Mouse (Mus musculus): ENCODE measurements around the gene Parp14. TPM values are rescaled to one million over a fixed set of nuclear protein-coding genes. Genes with fewer than 3 reads are reported as not detected.

Parp14 gene
- 0.34 and 0.77 TPM in 2 replicates for polyA plus RNA-seq (2015; fragmentation: Nextera tagmentation; extraction: Ambion mirVana)

GRCm38 (mm10) chr16:35871048-35871851 lies at the start of gene Parp14:
TSS of gene Parp14 (minus strand) at chr16:35871544.
- ATAC-seq (ENCODE audit: low FRiP score, low read depth), result no peak

DNA sequence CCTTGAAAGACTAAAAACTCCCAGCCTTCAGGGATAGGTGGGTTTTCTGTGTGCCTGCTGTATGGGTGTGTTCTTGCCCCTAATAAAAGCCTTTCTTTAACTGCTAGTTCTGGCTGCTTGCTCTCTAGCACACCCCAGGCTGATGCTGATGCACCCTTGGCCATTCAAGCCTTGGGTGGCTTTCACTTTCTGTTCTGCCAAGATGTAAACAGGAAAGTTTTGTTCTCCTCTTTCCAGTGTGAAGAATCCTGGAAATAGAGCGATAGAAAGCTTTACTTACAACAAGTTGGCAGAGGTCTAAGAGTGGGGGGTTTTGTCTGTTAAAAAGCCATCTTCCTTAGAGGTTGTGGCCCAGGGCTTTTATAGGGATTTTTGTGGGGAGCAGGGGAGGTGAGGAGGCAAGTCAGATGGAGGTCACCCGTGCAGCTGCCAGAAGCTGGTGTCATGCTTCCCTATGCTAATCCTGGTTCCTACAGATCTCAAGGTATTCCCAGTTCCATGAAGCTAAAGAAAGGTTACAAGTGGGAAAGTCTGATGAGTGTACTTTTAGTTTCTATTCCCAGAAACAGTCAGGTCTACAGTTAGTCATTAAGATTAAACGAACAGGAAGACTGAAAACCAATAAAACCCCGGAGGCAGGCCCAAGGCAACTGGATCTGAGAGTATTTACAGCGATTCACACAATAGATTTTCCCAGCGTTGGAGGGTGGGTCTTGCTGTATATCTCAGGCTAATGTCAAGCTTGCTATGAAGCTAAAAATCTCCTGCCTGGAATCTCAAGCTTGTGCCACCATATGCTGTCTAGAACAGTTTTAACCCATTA lies 47.6 kb upstream of the Parp14 start:
- ATAC-seq (ENCODE audit: low FRiP score, low read depth), result no peak
- Histone ChIP-seq H3K4me2 (no peak overlapping the region), H3K36me3 (no peaks in the 10 kb centered on the region), H3K27me3 (no peaks in the 10 kb centered on the region), H3K9me3 (no peaks in the 10 kb centered on the region), H3K4me3 (no peak overlapping the region), H3K27ac (replicated peaks) (no peak overlapping the region), H3K9ac (no peak overlapping the region), H3K4me1 (replicated peaks) (no peaks in the 10 kb centered on the region)
- 84% methylated on average over 6 of the region's 6 CpGs for WGBS

More at GRCm38 (mm10) chr16:35871048-35871851, at the start of gene Parp14:
- H3K36me3 ChIP-seq, result no peaks in the 10 kb centered on the region
- peaks cover 12% of the 10 kb centered on the region for H3K4me1 ChIP-seq (replicated peaks)
- peak within 1 kb of the TSS; percentile 96 for H3K4me2 ChIP-seq
- no peak within 1 kb of the TSS for H3K27ac ChIP-seq (replicated peaks)
- H3K4me3 ChIP-seq, result peak within 1 kb of the TSS; percentile 49
- no peaks in the 10 kb centered on the region for H3K9me3 ChIP-seq
- peak within 1 kb of the TSS; percentile 47; the same call in 1 of the 2 replicates for H3K9ac ChIP-seq
- H3K27me3 ChIP-seq, result peaks cover 33% of the 10 kb centered on the region
- 2% methylated on average over 38 of the region's 38 CpGs for WGBS

DNA sequence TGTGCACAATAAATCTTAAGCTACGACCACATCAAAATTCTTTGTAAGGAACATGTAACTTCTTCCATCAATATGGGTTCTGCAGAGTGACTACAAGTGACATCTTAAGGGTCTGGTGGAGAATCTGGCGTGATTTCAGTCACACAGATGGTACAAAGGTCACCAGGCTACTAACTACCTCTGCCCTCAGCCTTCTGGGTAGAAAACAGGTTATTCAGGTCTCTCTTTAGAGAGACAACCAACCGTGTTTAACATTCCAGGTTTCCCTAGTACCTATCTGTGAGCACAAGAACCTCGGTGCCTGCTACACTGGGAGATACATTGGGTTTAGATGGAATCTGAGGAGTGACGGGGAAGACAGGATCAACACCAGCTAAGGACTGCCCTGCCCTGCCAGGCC lies 43.0 kb upstream of the Parp14 start:
- 82% methylated on average over 5 of the region's 5 CpGs for WGBS

GRCm38 (mm10) chr16:35913526-35913925 lies 42.2 kb upstream of the Parp14 start:
- Histone ChIP-seq H3K4me3 (no peak overlapping the region), H3K4me2 (no peak overlapping the region), H3K27ac (replicated peaks) (no peak overlapping the region), H3K9me3 (no peaks in the 10 kb centered on the region), H3K27me3 (no peaks in the 10 kb centered on the region), H3K9ac (no peak overlapping the region), H3K36me3 (no peaks in the 10 kb centered on the region), H3K4me1 (replicated peaks) (no peaks in the 10 kb centered on the region)
- 64% methylated on average over 1 of the region's 1 CpGs for WGBS
- no peak for ATAC-seq (ENCODE audit: low FRiP score, low read depth)

More for the DNA sequence above, 43.0 kb upstream of the Parp14 start:
- ATAC-seq (ENCODE audit: low FRiP score, low read depth), result no peak
- H3K27ac ChIP-seq (replicated peaks), result no peak overlapping the region
- no peaks in the 10 kb centered on the region for H3K4me1 ChIP-seq (replicated peaks)
- no peak overlapping the region for H3K4me2 ChIP-seq
- H3K27me3 ChIP-seq, result no peaks in the 10 kb centered on the region
- H3K36me3 ChIP-seq, result no peaks in the 10 kb centered on the region
- H3K9me3 ChIP-seq, result no peaks in the 10 kb centered on the region
- H3K4me3 ChIP-seq, result no peak overlapping the region
- no peak overlapping the region for H3K9ac ChIP-seq

- 80% methylated on average over 3 of the region's 3 CpGs for WGBS
These were observed 40.1 kb upstream of the Parp14 start for GRCm38 (mm10) chr16:35911449-35911848.

DNA sequence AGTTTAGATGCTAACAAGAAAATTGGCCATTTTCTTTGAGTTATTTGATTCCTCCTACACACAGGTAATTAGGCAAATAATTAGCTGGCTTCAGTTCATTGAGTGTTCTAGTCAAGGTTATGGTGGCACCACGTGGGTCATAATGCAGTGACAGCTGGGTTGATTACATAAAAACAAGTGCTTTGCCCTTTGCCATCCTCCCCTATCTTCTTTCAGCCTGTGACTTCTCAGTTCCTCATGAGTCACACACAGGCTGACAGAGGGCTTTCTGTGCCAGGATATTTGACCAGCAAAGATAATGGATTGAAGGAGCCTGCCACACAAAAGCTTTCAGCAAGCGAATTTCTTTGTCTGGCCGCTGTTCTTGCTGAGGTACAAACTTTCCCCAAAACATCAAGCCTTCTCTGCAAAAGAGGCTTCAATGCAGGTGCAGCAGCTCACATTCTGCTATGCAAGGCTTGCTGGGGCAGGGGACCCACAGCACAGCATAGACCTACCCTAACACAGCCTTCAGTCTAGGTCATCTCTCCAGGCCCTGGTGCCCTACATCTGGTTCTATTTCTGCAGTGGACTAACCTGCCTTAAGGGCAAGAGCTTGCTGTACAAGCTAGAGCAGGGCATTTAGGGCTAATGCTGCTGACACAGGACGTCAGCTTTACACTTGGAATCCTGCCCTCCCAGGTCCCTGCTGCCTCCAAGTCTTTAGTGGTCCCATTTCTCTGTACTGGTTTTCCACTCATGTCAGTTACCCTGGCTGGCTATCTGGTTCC lies 36.3 kb upstream of the Parp14 start:
- Histone ChIP-seq H3K4me3 (no peak overlapping the region), H3K36me3 (no peaks in the 10 kb centered on the region), H3K9ac (no peak overlapping the region), H3K27ac (replicated peaks) (no peak overlapping the region), H3K4me2 (no peak overlapping the region), H3K9me3 (no peaks in the 10 kb centered on the region), H3K27me3 (no peaks in the 10 kb centered on the region), H3K4me1 (replicated peaks) (no peaks in the 10 kb centered on the region)
- WGBS, result 48% methylated on average over 4 of the region's 4 CpGs
- no peak for ATAC-seq (ENCODE audit: low FRiP score, low read depth)

More at GRCm38 (mm10) chr16:35911449-35911848, 40.1 kb upstream of the Parp14 start:
- Histone ChIP-seq H3K9ac (no peak overlapping the region), H3K4me3 (no peak overlapping the region), H3K4me2 (no peak overlapping the region), H3K9me3 (no peaks in the 10 kb centered on the region), H3K4me1 (replicated peaks) (no peaks in the 10 kb centered on the region), H3K27me3 (no peaks in the 10 kb centered on the region), H3K27ac (replicated peaks) (no peak overlapping the region), H3K36me3 (no peaks in the 10 kb centered on the region)
- ATAC-seq (ENCODE audit: low FRiP score, low read depth), result no peak

DNA sequence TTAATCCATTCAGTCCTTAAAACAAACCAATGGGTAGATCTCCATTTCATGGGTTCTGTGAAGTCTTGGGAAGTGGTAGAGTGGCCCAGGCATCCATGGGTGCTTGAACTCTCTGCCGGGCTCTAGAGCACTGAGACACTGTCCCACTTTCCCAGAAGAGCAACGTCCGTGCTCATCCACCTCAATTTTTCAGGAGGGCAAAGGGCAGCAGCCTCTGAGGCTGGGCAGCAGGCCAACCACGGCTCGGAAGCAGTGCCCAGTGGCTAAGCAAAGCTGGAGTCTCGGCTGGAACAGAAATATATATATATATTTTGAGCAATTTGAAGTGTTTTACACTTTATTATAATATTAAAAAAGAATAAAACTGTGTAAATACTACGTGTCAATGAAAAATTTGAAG lies 35.5 kb upstream of the Parp14 start:
- WGBS, result 67% methylated on average over 7 of the region's 7 CpGs
- Histone ChIP-seq H3K4me3 (no peak overlapping the region), H3K4me1 (replicated peaks) (no peaks in the 10 kb centered on the region), H3K9ac (no peak overlapping the region), H3K4me2 (no peak overlapping the region), H3K9me3 (no peaks in the 10 kb centered on the region), H3K36me3 (no peaks in the 10 kb centered on the region), H3K27me3 (no peaks in the 10 kb centered on the region), H3K27ac (replicated peaks) (no peak overlapping the region)
- no peak for ATAC-seq (ENCODE audit: low FRiP score, low read depth)

- Histone ChIP-seq H3K9me3 (no peaks in the 10 kb centered on the region), H3K4me2 (no peak overlapping the region), H3K27me3 (no peaks in the 10 kb centered on the region), H3K27ac (replicated peaks) (no peak overlapping the region), H3K9ac (no peak overlapping the region), H3K36me3 (no peaks in the 10 kb centered on the region), H3K4me1 (replicated peaks) (no peaks in the 10 kb centered on the region), H3K4me3 (no peak overlapping the region)
- WGBS, result 81% methylated on average over 6 of the region's 6 CpGs
- no peak for ATAC-seq (ENCODE audit: low FRiP score, low read depth)
These were observed 34.6 kb upstream of the Parp14 start for GRCm38 (mm10) chr16:35905819-35906485.

GRCm38 (mm10) chr16:35905355-35905754 lies 34.0 kb upstream of the Parp14 start:
- no peak overlapping the region for H3K4me3 ChIP-seq
- no peak overlapping the region for H3K27ac ChIP-seq (replicated peaks)
- no peaks in the 10 kb centered on the region for H3K36me3 ChIP-seq
- no peak overlapping the region for H3K9ac ChIP-seq
- WGBS, result 93% methylated on average over 3 of the region's 3 CpGs
- no peak for ATAC-seq (ENCODE audit: low FRiP score, low read depth)
- no peaks in the 10 kb centered on the region for H3K4me1 ChIP-seq (replicated peaks)
- H3K4me2 ChIP-seq, result no peak overlapping the region
- no peaks in the 10 kb centered on the region for H3K27me3 ChIP-seq
- H3K9me3 ChIP-seq, result no peaks in the 10 kb centered on the region

DNA sequence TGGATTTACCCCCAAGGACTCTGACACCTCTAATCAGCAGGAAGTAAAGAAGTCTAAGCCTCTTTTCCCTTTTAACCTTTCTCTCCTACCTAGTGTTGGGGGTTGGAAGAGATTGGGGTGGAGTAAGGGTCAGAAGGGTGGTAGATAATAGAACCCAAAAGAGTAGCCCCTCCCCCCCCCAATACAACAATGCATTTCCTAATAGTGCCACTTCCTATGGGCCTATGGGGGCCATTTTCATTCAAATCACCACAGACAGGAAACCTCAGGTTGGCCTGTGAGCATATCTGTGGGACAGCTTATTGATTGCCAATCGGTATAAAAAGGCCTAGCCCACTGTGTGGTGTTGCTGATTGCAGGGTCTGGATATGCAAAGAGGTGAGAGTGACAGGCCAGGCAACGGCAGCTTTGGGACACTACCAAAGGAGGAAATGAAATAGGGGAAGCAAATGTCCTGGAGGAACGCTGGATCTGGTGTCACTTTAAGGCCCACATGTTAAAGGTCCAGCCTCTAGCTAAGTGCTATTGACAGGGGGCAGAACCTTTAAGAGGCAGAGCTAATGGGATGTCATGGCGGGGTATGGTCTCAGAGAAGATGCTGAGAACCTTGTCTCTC lies 32.9 kb upstream of the Parp14 start:
- no peak overlapping the region for H3K4me3 ChIP-seq
- H3K4me2 ChIP-seq, result no peak overlapping the region
- H3K9ac ChIP-seq, result no peak overlapping the region
- no peak overlapping the region for H3K27ac ChIP-seq (replicated peaks)
- no peaks in the 10 kb centered on the region for H3K9me3 ChIP-seq
- no peaks in the 10 kb centered on the region for H3K36me3 ChIP-seq
- no peaks in the 10 kb centered on the region for H3K4me1 ChIP-seq (replicated peaks)
- WGBS, result 73% methylated on average over 4 of the region's 4 CpGs
- ATAC-seq (ENCODE audit: low FRiP score, low read depth), result no peak
- H3K27me3 ChIP-seq, result no peaks in the 10 kb centered on the region

GRCm38 (mm10) chr16:35903014-35903640 lies 31.8 kb upstream of the Parp14 start:
- 84% methylated on average over 6 of the region's 6 CpGs for WGBS
- H3K4me3 ChIP-seq, result no peak overlapping the region
- no peak overlapping the region for H3K27ac ChIP-seq (replicated peaks)
- ATAC-seq (ENCODE audit: low FRiP score, low read depth), result no peak
- no peaks in the 10 kb centered on the region for H3K9me3 ChIP-seq
- no peak overlapping the region for H3K9ac ChIP-seq
- H3K4me2 ChIP-seq, result no peak overlapping the region
- no peaks in the 10 kb centered on the region for H3K4me1 ChIP-seq (replicated peaks)
- H3K27me3 ChIP-seq, result no peaks in the 10 kb centered on the region
- no peaks in the 10 kb centered on the region for H3K36me3 ChIP-seq
